Mouse (Mus musculus) heart, embryonic 13.5 days (tissue): ENCODE results near the gene Rassf9. TPM values are rescaled to one million over a fixed set of nuclear protein-coding genes. Genes with fewer than 3 reads are reported as not detected.

Experiments
- ATAC-seq: fragments of 200-750 bp; cut with Nextera tagmentation; 2 replicates; pipeline ENCODE4 v1.8.0; 2017; ENCODE audit warnings: moderate TSS enrichment; ENCODE audit not compliant: insufficient number of reproducible peaks, low FRiP score, low TSS enrichment; ENCODE audit errors: extremely low read depth
- H3K27ac ChIP-seq: fragments of 300-500 bp; sonication (generic); replicated peaks from 2 replicates; pipeline ENCODE4 v1.5.1; 2015; ENCODE audit warnings: moderate library complexity, mild to moderate bottlenecking, inconsistent platforms
- H3K27me3 ChIP-seq: fragments of 300-500 bp; sonication (generic); replicated peaks from 2 replicates; pipeline ENCODE4 v1.6.1; 2015; ENCODE audit warnings: mild to moderate bottlenecking, inconsistent platforms
- H3K36me3 ChIP-seq: fragments of 300-500 bp; sonication (generic); 2 replicates; pipeline ENCODE4 v1.6.1; 2015; ENCODE audit warnings: mild to moderate bottlenecking, inconsistent platforms
- H3K4me1 ChIP-seq: fragments of 300-500 bp; sonication (generic); 2 replicates; pipeline ENCODE4 v1.6.1; 2015; ENCODE audit warnings: inconsistent platforms
- H3K4me2 ChIP-seq: fragments of 300-500 bp; sonication (generic); 2 replicates; pipeline ENCODE4 v1.6.1; 2015; ENCODE audit warnings: inconsistent platforms, mild to moderate bottlenecking, moderate library complexity
- H3K4me3 ChIP-seq: fragments of 300-500 bp; sonication (generic); 2 replicates; pipeline ENCODE4 v1.5.1; 2015; ENCODE audit warnings: moderate library complexity, mild to moderate bottlenecking, inconsistent platforms
- H3K9ac ChIP-seq: fragments of 300-500 bp; sonication (generic); 2 replicates; pipeline ENCODE4 v1.6.1; 2015; ENCODE audit warnings: inconsistent platforms, mild to moderate bottlenecking, moderate library complexity
- H3K9me3 ChIP-seq: fragments of 300-500 bp; sonication (generic); 2 replicates; pipeline ENCODE4 v1.6.1; 2016; ENCODE audit warnings: inconsistent platforms
- WGBS: fragments of 180-500 bp; shearing (Covaris S2); methylation state at CpG from one replicate; pipeline ENCODE4 v1.1.7; 2015; ENCODE audit warnings: mixed read lengths; 5-methylcytosine and 5-hydroxymethylcytosine counted together
- polyA plus RNA-seq: library from polyadenylated mRNA; unstranded; fragments of >200 nt; fragmentation: Nextera tagmentation; extraction: Ambion mirVana; gene quantifications from 2 replicates; pipeline ENCODE4 v1.2.1, GENCODE M21; 2015

Rassf9 gene
- polyA plus RNA-seq, 1 experiment from 2014 or later, result 1.6 TPM

DNA sequence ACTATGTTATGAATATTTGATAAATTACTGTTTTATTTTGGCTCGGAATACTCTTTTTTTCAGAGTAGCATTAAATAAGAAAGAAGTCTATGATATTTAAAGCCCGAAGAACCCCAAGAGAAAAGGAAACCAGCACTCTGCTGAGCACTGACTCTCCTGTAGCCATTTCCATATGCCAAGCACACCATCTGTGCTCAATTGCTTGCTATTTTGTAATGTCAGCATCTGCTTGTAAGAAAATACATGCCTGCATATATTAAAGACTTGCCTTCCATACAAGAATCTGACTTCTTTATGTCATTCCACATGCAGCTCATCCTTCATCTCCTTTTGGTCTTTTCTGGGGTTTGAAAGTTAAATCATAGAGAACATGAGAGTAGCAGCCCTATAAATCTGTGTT is 82.3 kb downstream of the Rassf9 start:
- H3K9ac ChIP-seq, result no peak overlapping the region
- no peaks in the 10 kb centered on the region for H3K9me3 ChIP-seq
- WGBS, result 73% methylated on average over 2 of the region's 2 CpGs
- no peaks in the 10 kb centered on the region for H3K4me1 ChIP-seq
- H3K27ac ChIP-seq, result no peak overlapping the region
- no peak overlapping the region for H3K4me3 ChIP-seq
- no peaks in the 10 kb centered on the region for H3K36me3 ChIP-seq
- no peaks in the 10 kb centered on the region for H3K27me3 ChIP-seq
- H3K4me2 ChIP-seq, result no peak overlapping the region
- no peak for ATAC-seq

Other genes with a start within 250 kb of the Rassf9 start
- 15.2 and 15.6 TPM in 2 replicates for gene Nts, start 21.7 kb upstream of the Rassf9 start, polyA plus RNA-seq